ENCODE assay signal across 23 mouse cellular contexts in the genomic region with DNA sequence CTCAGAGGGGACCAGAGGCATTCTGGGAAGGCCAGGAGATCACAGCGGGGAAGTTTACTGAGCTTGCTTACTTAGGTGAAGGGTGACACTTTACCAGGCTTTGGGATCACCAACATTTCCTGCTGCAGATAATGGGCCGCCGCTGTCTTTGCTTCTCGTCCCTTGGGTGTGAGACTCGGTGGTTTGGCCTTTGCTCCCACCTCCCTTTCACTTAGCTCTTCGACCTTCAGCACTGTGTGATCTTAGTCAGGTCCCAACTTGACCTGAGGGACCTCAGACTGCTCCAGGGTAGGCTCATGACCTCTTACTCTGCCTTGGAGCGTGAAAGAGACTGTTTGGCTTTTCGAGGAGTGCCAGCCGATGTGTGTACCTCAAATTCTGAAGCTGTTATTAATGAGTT. TPM values are rescaled to one million over a fixed set of nuclear protein-coding genes. Genes with fewer than 3 reads are reported as not detected.
DNase-seq lines count a peak whose midpoint lies in the region; ATAC-seq lines count a peak whose summit lies in the region.
"Had no signal": no experiment of that assay in that cellular context is flagged by ENCODE, and none has a peak within 500 bp of the region (broad histone marks: within the 10 kb centered on the region; RNA-seq: fewer than 3 reads in every experiment).

No protein-coding gene starts in this region.

- H3K4me1 ChIP-seq in intestine, embryonic 14.5 days (replicated peaks; ENCODE audit: control insufficient read depth, insufficient read depth, low read length), result 0 out of 2 replicates have a peak, but pooled peaks cover 11% of the 10 kb centered on the region

- no peak for ATAC-seq in intestine, embryonic 14.5 days (replicated peaks; ENCODE audit: low FRiP score, low TSS enrichment, low read depth)
- no peak for ATAC-seq in inflammation-experienced regulatory T-cells, adult 6 months
- ATAC-seq: CD4-positive, CD25-positive, alpha-beta regulatory T cell, adult 4 months; forebrain, embryonic 16.5 days; hindbrain, embryonic 16.5 days had no signal

- no peaks in the 10 kb centered on the region for H3K9me3 ChIP-seq in intestine, embryonic 14.5 days (ENCODE audit: control insufficient read depth, low read length)
- H3K9me3 ChIP-seq: embryonic facial prominence, embryonic 13.5 days; forebrain, embryonic 12.5 days; heart, embryonic 13.5 days; hindbrain, embryonic 12.5 days had no signal

- H3K36me3 ChIP-seq in intestine, embryonic 14.5 days (ENCODE audit: control insufficient read depth, insufficient read depth, low read length), result no peaks in the 10 kb centered on the region
- H3K36me3 ChIP-seq: embryonic facial prominence, embryonic 13.5 days; forebrain, embryonic 12.5 days; heart, embryonic 13.5 days; hindbrain, embryonic 12.5 days had no signal

- no peak overlapping the region for H3K27ac ChIP-seq in intestine, embryonic 14.5 days (ENCODE audit: low read depth)
- H3K27ac ChIP-seq: embryonic facial prominence, embryonic 13.5 days; forebrain, embryonic 12.5 days; gastrocnemius, adult 2 months; heart, embryonic 13.5 days; hindbrain, embryonic 12.5 days had no signal

- DNase-seq in adrenal gland, postnatal 14 days, result peak; percentile 1
- DNase-seq in adrenal gland, adult 8-10 months, result no peak
- peak; percentile 45 for DNase-seq in intestine, embryonic 14.5 days (ENCODE audit: low spot score)
- DNase-seq in naive thymus-derived CD4-positive, alpha-beta T cell, adult 2 months (ENCODE audit: low read depth), result peak; percentile 16
- no peak for DNase-seq in neural tube, embryonic 10.5 days (ENCODE audit: extremely low spot score, low spot score)
- DNase-seq in Muller cell, postnatal 12 days (ENCODE audit: inconsistent ontology term), result no peak
- DNase-seq: adrenal gland, postnatal 10 days; B cell, adult 2 months; cerebellum, adult 11-12 months; cerebellum, adult 9-10 months; cerebellum, postnatal 36 days; gastrocnemius, adult 2 months; gastrocnemius, postnatal 25 days; heart, postnatal 36 days; kidney, adult 18-20 months had no signal

- 48% methylated on average over 9 of the region's 9 CpGs for WGBS in intestine, embryonic 14.5 days

- no peak overlapping the region for H3K9ac ChIP-seq in intestine, embryonic 14.5 days (ENCODE audit: low read length)
- H3K9ac ChIP-seq: embryonic facial prominence, embryonic 13.5 days; forebrain, embryonic 12.5 days; heart, embryonic 13.5 days; hindbrain, embryonic 12.5 days had no signal

- no peak overlapping the region for H3K4me3 ChIP-seq in intestine, embryonic 14.5 days (ENCODE audit: low read depth, low read length)
- H3K4me3 ChIP-seq: embryonic facial prominence, embryonic 13.5 days; forebrain, embryonic 12.5 days; gastrocnemius, adult 2 months; heart, embryonic 13.5 days; hindbrain, embryonic 12.5 days had no signal

- peaks cover 44% of the 10 kb centered on the region for H3K27me3 ChIP-seq in intestine, embryonic 14.5 days (replicated peaks; ENCODE audit: control insufficient read depth, insufficient read depth, low read length)

- no peak overlapping the region for H3K4me2 ChIP-seq in intestine, embryonic 14.5 days (ENCODE audit: low read length)
- H3K4me2 ChIP-seq: embryonic facial prominence, embryonic 13.5 days; forebrain, embryonic 12.5 days; heart, embryonic 13.5 days; hindbrain, embryonic 12.5 days had no signal

RNA-seq across cellular contexts. Expression of gene Galnt6, which starts 1.9 kb away (rescaled TPM):
- 8.1 and 11.9 TPM in 2 replicates for total RNA-seq in adrenal gland, postnatal 14 days (2021)
- 1 to 10 TPM; 5.1 to 7.2 (median 5.8) TPM for total RNA-seq in adrenal gland, adult 8-10 months (2022)
- polyA plus RNA-seq in intestine, embryonic 14.5 days (2014; fragmentation: Nextera tagmentation; extraction: Ambion mirVana), result 1.2 and 1.4 TPM in 2 replicates
- polyA plus RNA-seq in inflammation-experienced regulatory T-cells, adult 6 months (2017; shearing (Covaris generic)), result 10 to 100 TPM; 55.3 to 67.0 (median 65.0) TPM

RNA-seq across cellular contexts. Expression of gene Slc4a8, which starts 30.5 kb away (rescaled TPM):
- 10.4 and 14.6 TPM in 2 replicates for total RNA-seq in adrenal gland, postnatal 14 days (2021)
- total RNA-seq in adrenal gland, adult 8-10 months (2022), result 10 to 100 TPM in 3 of 4 experiments, 1 to 10 TPM in 1; 6.2 to 20.5 (median 11.4) TPM
- polyA plus RNA-seq in intestine, embryonic 14.5 days (2014; fragmentation: Nextera tagmentation; extraction: Ambion mirVana), result 5.4 and 6.4 TPM in 2 replicates
- polyA plus RNA-seq in inflammation-experienced regulatory T-cells, adult 6 months (2017; shearing (Covaris generic)), result 10 to 100 TPM in 1 of 3 experiments, 1 to 10 TPM in 2; 7.4 to 10.9 (median 9.1) TPM

RNA-seq across cellular contexts. Expression of gene Cela1, which starts 43.4 kb away (rescaled TPM):
- 26.1 and 32.9 TPM in 2 replicates for total RNA-seq in adrenal gland, postnatal 14 days (2021)
- total RNA-seq in adrenal gland, adult 8-10 months (2022), result 100 to 1,000 TPM; 107 to 119 (median 115) TPM
- polyA plus RNA-seq in intestine, embryonic 14.5 days (2014; fragmentation: Nextera tagmentation; extraction: Ambion mirVana), result 11.9 and 49.9 TPM in 2 replicates
- polyA plus RNA-seq in inflammation-experienced regulatory T-cells, adult 6 months (2017; shearing (Covaris generic)), result 10 to 100 TPM in 1 of 3 experiments, 1 to 10 TPM in 2; 6.8 to 12.6 (median 8.2) TPM
- total RNA-seq: gastrocnemius, adult 2 months; gastrocnemius, postnatal 25 days had no signal
- polyA plus RNA-seq: forebrain, embryonic 12.5 days had no signal

Comparison
In these comparisons a context has a peak if more than half of its experiments do, and no peak if none do; other contexts are left out.
1. DNase-seq: peak in adrenal gland, postnatal 14 days (single experiment), intestine, embryonic 14.5 days (single experiment) and naive thymus-derived CD4-positive, alpha-beta T cell, adult 2 months (single experiment); none in adrenal gland, adult 8-10 months (single experiment), neural tube, embryonic 10.5 days (single experiment) and Muller cell, postnatal 12 days (single experiment).